Mouse (Mus musculus): ENCODE measurements around the gene Fgf11. TPM values are rescaled to one million over a fixed set of nuclear protein-coding genes. Genes with fewer than 3 reads are reported as not detected.

Fgf11 gene
- total and polyA plus RNA-seq, 3 experiments = 4.2 to 24.9 (median 8.6) TPM

DNA sequence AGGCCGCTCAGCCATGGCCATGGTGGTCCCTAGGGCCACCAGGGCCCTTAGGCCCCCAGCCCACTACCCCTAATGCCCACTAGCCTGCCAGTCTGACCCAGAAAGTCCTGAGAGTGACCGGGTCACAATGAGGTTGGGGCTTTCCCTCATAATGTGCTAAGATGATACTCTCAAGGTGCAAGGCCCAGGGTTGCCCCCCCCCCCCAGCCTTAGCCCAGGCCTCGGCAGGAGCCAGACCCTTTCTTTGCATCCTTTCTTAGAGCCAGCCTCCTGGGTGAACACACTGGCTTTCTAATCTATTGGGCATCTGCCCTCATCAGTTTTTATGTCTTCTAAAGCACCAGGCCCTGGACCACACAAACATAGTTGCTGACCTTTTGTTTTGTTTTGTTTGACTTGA lies 20.4 kb upstream of the Fgf11 start, which contains the start of gene Spem1:
Gene Spem1 (minus strand): TSS at position 101 of the 400 bp plus-strand sequence.
- TF ChIP-seq CTCF (IDR thresholded peaks at IDR 0.05; ENCODE audit: low read depth, low read length) = no peak
- TF ChIP-seq TAL1 (conservative IDR thresholded peaks at IDR 0.05; ENCODE audit: low read depth, low read length) = no peak
- no peak for TF ChIP-seq GATA1 (IDR thresholded peaks at IDR 0.05; ENCODE audit: borderline replicate concordance, low read length)
- TF ChIP-seq GATA2 (IDR thresholded peaks at IDR 0.05; ENCODE audit: borderline replicate concordance, low read depth, low read length) = no peak
- no peak for TF ChIP-seq POLR2AphosphoS5 (IDR thresholded peaks at IDR 0.05; ENCODE audit: insufficient replicate concordance, low read depth, low read length)
- no peak for DNase-seq (ENCODE audit: low spot score)
- ATAC-seq (ENCODE audit: extremely low read depth, insufficient number of reproducible peaks, low FRiP score, poor library complexity, severe bottlenecking) = no peak
- peaks cover 24% of the 10 kb centered on the region for H3K36me3 ChIP-seq (replicated peaks)
- no peaks in the 10 kb centered on the region; the same call in 1 of the 2 replicates for H3K4me1 ChIP-seq (ENCODE audit: insufficient read depth, low read depth, low read length)
- peaks cover 44% of the 10 kb centered on the region for H3K27me3 ChIP-seq (ENCODE audit: insufficient read depth, low read length)
- H3K4me3 ChIP-seq (ENCODE audit: low read depth, low read length) = no peak within 1 kb of the TSS
- peaks cover 8% of the 10 kb centered on the region for H3K9me3 ChIP-seq (replicated peaks)

DNA sequence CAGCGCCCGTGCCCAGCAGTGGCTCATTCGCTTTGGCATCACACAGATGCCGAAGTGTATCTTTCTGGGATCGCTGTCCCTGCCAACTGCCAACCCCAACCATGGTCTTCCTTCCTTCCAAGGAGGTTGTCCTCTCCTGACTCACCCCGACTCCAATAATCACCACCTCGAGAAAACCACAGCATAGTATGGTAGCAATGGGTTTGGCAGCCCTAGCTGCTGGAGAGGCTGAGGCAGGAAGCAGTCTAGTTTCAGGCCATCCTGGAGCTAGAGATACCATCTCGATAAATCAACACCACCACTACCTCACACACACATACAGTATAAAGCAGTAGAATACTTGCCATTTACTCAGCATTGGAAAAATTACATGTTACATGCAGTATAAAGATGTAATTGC lies 17.2 kb upstream of the Fgf11 start:
- Histone ChIP-seq H3K4me3 (ENCODE audit: low read depth, low read length) (no peak overlapping the region), H3K9me3 (replicated peaks) (no peaks in the 10 kb centered on the region; the same call in 1 of the 2 replicates), H3K27me3 (ENCODE audit: insufficient read depth, low read length) (peaks cover 45% of the 10 kb centered on the region), H3K4me1 (ENCODE audit: insufficient read depth, low read depth, low read length) (no peaks in the 10 kb centered on the region), H3K36me3 (replicated peaks) (no peaks in the 10 kb centered on the region)
- no peak for TF ChIP-seq GATA2 (IDR thresholded peaks at IDR 0.05; ENCODE audit: borderline replicate concordance, low read depth, low read length)
- no peak for TF ChIP-seq GATA1 (IDR thresholded peaks at IDR 0.05; ENCODE audit: borderline replicate concordance, low read length)
- no peak for TF ChIP-seq POLR2AphosphoS5 (IDR thresholded peaks at IDR 0.05; ENCODE audit: insufficient replicate concordance, low read depth, low read length)
- TF ChIP-seq CTCF (IDR thresholded peaks at IDR 0.05; ENCODE audit: low read depth, low read length) = no peak
- TF ChIP-seq TAL1 (conservative IDR thresholded peaks at IDR 0.05; ENCODE audit: low read depth, low read length) = no peak
- ATAC-seq (ENCODE audit: extremely low read depth, insufficient number of reproducible peaks, low FRiP score, poor library complexity, severe bottlenecking) (no peak), DNase-seq (ENCODE audit: low spot score) (no peak)

DNA sequence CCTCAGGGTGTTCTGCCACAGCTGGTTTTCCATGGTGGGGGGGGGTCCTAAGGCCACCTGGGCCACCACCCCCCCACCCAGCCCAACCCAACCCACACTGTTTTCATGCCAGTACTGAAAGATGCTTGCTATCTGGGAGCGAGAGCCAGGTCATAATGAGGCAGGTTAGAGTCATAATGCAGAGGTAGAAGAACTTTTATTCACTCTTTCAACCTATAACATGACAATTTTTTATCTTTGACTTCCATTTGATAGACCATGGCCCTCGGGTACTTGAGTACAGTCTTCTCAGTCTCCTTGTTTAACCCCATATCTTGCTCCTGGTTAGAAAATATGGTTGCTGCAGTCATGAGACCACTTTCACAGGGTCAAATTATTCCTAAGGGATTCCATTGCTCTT lies 16.7 kb upstream of the Fgf11 start, which contains the start of gene Spem2:
Gene Spem2 (minus strand): TSS at position 101 of the 400 bp plus-strand sequence.
- no peak for ATAC-seq (ENCODE audit: extremely low read depth, insufficient number of reproducible peaks, low FRiP score, poor library complexity, severe bottlenecking)
- TF ChIP-seq TAL1 (conservative IDR thresholded peaks at IDR 0.05; ENCODE audit: low read depth, low read length) = no peak
- TF ChIP-seq GATA1 (IDR thresholded peaks at IDR 0.05; ENCODE audit: borderline replicate concordance, low read length) = no peak
- no peak for TF ChIP-seq GATA2 (IDR thresholded peaks at IDR 0.05; ENCODE audit: borderline replicate concordance, low read depth, low read length)
- TF ChIP-seq CTCF (IDR thresholded peaks at IDR 0.05; ENCODE audit: low read depth, low read length) = no peak
- TF ChIP-seq POLR2AphosphoS5 (IDR thresholded peaks at IDR 0.05; ENCODE audit: insufficient replicate concordance, low read depth, low read length) = no peak
- no peak for DNase-seq (ENCODE audit: low spot score)
- H3K36me3 ChIP-seq (replicated peaks) = no peaks in the 10 kb centered on the region
- H3K4me3 ChIP-seq (ENCODE audit: low read depth, low read length) = no peak within 1 kb of the TSS
- peaks cover 44% of the 10 kb centered on the region for H3K27me3 ChIP-seq (ENCODE audit: insufficient read depth, low read length)
- no peaks in the 10 kb centered on the region for H3K4me1 ChIP-seq (ENCODE audit: insufficient read depth, low read depth, low read length)
- no peaks in the 10 kb centered on the region; the same call in 1 of the 2 replicates for H3K9me3 ChIP-seq (replicated peaks)

DNA sequence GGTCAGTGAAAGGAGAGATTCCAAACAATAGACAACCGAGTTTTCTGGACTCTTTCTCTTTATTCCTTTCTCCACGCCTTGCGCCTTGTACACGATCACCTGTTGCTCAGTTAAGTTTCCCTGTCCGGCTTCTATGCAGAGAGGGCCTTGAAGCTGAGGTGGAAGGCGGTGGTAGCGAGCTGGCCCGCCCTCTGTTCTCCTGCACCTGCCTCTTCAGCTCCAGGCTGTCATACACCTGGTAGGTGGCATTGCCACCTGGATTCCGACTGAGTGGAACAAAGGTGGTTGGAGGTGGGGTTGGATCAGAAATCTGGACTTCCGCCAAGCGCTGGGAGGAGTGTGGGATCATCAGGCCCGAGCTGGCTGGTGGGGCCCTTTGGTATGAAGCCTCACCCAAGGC lies 14.9 kb upstream of the Fgf11 start:
- H3K36me3 ChIP-seq (replicated peaks) = no peaks in the 10 kb centered on the region
- DNase-seq (ENCODE audit: low spot score) = no peak
- H3K27me3 ChIP-seq (ENCODE audit: insufficient read depth, low read length) = peaks cover 50% of the 10 kb centered on the region
- H3K4me1 ChIP-seq (ENCODE audit: insufficient read depth, low read depth, low read length) = no peaks in the 10 kb centered on the region
- no peak overlapping the region for H3K4me3 ChIP-seq (ENCODE audit: low read depth, low read length)
- TF ChIP-seq GATA2 (IDR thresholded peaks at IDR 0.05; ENCODE audit: borderline replicate concordance, low read depth, low read length) (no peak), POLR2AphosphoS5 (IDR thresholded peaks at IDR 0.05; ENCODE audit: insufficient replicate concordance, low read depth, low read length) (no peak), CTCF (IDR thresholded peaks at IDR 0.05; ENCODE audit: low read depth, low read length) (no peak), GATA1 (IDR thresholded peaks at IDR 0.05; ENCODE audit: borderline replicate concordance, low read length) (no peak), TAL1 (conservative IDR thresholded peaks at IDR 0.05; ENCODE audit: low read depth, low read length) (no peak)
- H3K9me3 ChIP-seq (replicated peaks) = no peaks in the 10 kb centered on the region; the same call in 1 of the 2 replicates
- ATAC-seq (ENCODE audit: extremely low read depth, insufficient number of reproducible peaks, low FRiP score, poor library complexity, severe bottlenecking) = no peak

DNA sequence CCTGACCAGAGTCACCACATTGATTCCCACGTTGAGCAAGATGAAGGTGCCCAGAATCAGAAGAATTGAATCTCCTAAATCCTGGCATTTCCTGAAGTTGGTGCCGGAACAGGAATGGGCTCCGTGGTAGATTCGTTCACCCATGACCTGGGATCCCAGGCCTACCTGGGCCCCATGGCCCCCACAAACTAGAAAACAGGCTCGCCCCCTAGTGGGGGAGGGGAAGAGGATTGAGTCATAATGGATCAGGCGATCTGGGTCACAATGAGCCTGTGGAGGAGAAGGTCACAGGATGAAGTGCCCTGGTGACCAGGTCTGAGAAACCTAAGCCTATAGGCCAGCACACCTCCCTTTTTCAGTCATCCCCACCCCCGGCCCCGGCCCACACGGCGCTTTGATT lies 13.5 kb upstream of the Fgf11 start, which contains the start of gene Gm39566:
Gene Gm39566 (minus strand): TSS at position 144 of the 400 bp plus-strand sequence.
- no peaks in the 10 kb centered on the region for H3K36me3 ChIP-seq (replicated peaks)
- DNase-seq (ENCODE audit: low spot score) (no peak), ATAC-seq (ENCODE audit: extremely low read depth, insufficient number of reproducible peaks, low FRiP score, poor library complexity, severe bottlenecking) (no peak)
- peaks cover 56% of the 10 kb centered on the region for H3K27me3 ChIP-seq (ENCODE audit: insufficient read depth, low read length)
- no peak within 1 kb of the TSS for H3K4me3 ChIP-seq (ENCODE audit: low read depth, low read length)
- no peaks in the 10 kb centered on the region; the same call in 1 of the 2 replicates for H3K9me3 ChIP-seq (replicated peaks)
- TF ChIP-seq POLR2AphosphoS5 (IDR thresholded peaks at IDR 0.05; ENCODE audit: insufficient replicate concordance, low read depth, low read length) = no peak
- TF ChIP-seq CTCF (IDR thresholded peaks at IDR 0.05; ENCODE audit: low read depth, low read length) = no peak
- no peak for TF ChIP-seq GATA2 (IDR thresholded peaks at IDR 0.05; ENCODE audit: borderline replicate concordance, low read depth, low read length)
- TF ChIP-seq TAL1 (conservative IDR thresholded peaks at IDR 0.05; ENCODE audit: low read depth, low read length) = no peak
- no peak for TF ChIP-seq GATA1 (IDR thresholded peaks at IDR 0.05; ENCODE audit: borderline replicate concordance, low read length)
- no peaks in the 10 kb centered on the region for H3K4me1 ChIP-seq (ENCODE audit: insufficient read depth, low read depth, low read length)

DNA sequence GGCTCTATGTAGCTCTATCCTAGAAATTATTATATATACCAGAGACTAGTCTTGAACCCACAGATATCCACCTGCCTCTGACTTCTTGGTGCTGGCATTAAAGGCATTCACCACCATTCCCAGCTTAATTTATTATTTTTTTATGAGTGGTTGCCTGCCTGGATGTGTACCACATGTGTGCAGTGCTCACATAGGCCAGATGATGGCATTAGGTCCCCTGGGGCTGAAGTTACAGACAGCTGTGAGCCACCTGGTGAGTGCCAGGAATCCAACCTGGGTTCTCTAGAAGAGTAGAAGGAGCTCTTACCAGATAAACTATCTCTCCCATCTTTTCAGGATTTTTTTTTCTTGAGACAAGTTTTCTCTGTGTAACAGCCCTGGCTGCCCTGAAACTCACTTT lies 8.6 kb upstream of the Fgf11 start:
- ATAC-seq (ENCODE audit: extremely low read depth, insufficient number of reproducible peaks, low FRiP score, poor library complexity, severe bottlenecking) (no peak), DNase-seq (ENCODE audit: low spot score) (no peak)
- Histone ChIP-seq H3K9me3 (replicated peaks) (no peaks in the 10 kb centered on the region), H3K27me3 (ENCODE audit: insufficient read depth, low read length) (peaks cover 53% of the 10 kb centered on the region), H3K4me3 (ENCODE audit: low read depth, low read length) (no peak overlapping the region), H3K4me1 (ENCODE audit: insufficient read depth, low read depth, low read length) (no peaks in the 10 kb centered on the region; the same call in 1 of the 2 replicates), H3K36me3 (replicated peaks) (no peaks in the 10 kb centered on the region)
- TF ChIP-seq GATA1 (IDR thresholded peaks at IDR 0.05; ENCODE audit: borderline replicate concordance, low read length) (no peak), TAL1 (conservative IDR thresholded peaks at IDR 0.05; ENCODE audit: low read depth, low read length) (no peak), POLR2AphosphoS5 (IDR thresholded peaks at IDR 0.05; ENCODE audit: insufficient replicate concordance, low read depth, low read length) (no peak), CTCF (IDR thresholded peaks at IDR 0.05; ENCODE audit: low read depth, low read length) (no peak), GATA2 (IDR thresholded peaks at IDR 0.05; ENCODE audit: borderline replicate concordance, low read depth, low read length) (no peak)

Data from G1E (cell line).